Mouse (Mus musculus): Measurements from ENCODE around the gene 6430628N08Rik.

DNA sequence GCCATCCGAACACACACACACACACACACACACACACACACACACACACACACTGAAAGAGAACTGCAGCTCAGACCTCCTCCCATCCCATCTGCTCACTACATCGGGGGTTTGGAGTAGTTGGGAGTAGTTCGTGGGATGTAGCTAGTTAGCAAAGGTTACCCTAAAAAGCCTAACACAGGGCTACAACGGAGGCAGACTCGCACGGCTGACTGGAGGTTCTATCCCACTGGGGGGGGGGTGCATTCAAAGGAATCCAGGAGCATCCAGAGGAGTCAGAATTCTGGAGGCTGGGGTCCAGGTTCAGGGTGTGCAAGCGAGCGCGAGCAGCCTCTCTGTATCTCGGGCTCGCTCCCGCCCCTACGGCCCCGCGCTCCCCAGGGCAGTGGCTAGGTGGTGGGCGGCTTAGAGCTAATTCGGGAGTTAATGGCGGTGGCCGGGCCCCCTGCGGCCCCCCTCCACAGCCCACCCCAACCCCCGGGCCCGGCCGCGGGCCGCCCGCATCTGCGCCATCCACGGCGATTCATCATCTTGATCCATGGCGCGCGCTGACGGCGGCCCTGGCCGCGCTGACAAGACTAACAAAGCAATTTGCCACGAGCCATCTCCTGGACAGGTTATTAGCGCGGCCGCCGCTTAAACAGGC, 53.3 kb downstream of the 6430628N08Rik start:
- TF ChIP-seq CTCF (IDR thresholded peaks at IDR 0.05; ENCODE audit: low read depth): no peak
- no peak for TF ChIP-seq EP300 (IDR thresholded peaks at IDR 0.05; ENCODE audit: low read depth)

Data from liver, postnatal 0 days (tissue).